Mouse (Mus musculus) frontal cortex, postnatal 36 days (tissue): Measurements from ENCODE around the gene Tmem229b.
"Not testable (repeated sequence)": the region's sequence is repeated elsewhere in the genome, so short reads cannot be mapped to it uniquely, and the experiment has no call there.

Experiments used
- DNase-seq, 2 experiments: peaks; one replicate each; pipeline ENCODE4 v3.0.0; 2022; ENCODE audit warnings: low spot score in 2 of 2

Tmem229b gene

GRCm38 (mm10) chr12:79007126-79007753 lies at the start of gene Tmem229b:
Gene Tmem229b, minus strand, starts transcription at chr12:79007627.
- DNase-seq: peak; percentile 65 to 72

DNA sequence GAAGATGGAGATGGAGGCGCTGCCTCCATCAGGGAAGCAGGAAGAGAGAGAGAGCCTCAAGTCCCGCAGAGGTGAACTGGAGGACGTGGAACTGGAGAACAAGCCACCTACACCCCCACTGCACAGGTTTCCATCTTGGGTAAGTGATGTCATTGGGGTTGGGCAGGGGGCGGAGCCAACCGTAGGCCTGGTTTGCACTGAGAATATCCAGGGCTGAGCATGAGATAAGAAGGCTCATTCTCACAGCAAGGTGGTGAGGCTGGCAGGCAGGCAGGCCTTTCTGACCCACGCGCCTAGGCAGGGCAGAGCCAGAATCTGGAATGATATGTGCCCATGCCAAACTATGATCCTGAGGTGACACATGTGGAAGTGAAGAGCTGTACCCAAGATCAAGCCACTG lies 47.8 kb upstream of the Tmem229b start:
- DNase-seq: no peak

- DNase-seq: no peak
Observed at GRCm38 (mm10) chr12:79052073-79052472, 44.6 kb upstream of the Tmem229b start.

DNA sequence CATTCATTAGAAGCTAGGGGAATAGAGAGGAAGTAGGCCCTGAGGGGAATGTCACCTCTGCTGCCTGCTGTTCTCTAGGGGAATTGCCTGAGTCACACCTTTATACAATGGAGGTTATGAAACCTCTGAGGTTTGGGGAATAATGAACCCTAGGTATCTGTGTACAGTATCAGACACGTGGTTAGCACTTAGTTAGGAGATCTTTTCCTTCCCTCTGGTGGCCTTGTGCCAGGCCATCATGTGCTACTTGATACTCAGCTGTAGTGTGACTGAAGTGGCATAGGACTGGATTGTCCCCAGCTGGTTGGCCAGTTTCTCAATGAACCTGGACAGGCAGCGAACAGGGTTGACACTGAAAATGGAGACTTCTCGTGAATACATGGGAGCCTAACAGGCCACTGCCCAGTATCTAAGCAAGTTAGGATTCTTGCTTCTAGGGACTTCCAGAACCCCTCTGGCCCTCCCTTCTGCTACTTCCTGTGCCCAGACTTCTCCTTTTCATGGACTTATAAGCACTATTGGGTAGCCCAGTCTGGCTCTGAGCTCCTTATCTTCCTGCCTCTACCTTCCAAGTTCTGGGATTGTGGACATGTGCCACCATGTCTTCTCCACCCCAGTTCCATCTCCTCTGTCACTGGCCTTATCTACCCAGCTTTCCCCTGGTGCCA lies 43.3 kb upstream of the Tmem229b start:
- DNase-seq: no peak

GRCm38 (mm10) chr12:79049807-79050206 lies 42.4 kb upstream of the Tmem229b start:
- DNase-seq: no peak

DNA sequence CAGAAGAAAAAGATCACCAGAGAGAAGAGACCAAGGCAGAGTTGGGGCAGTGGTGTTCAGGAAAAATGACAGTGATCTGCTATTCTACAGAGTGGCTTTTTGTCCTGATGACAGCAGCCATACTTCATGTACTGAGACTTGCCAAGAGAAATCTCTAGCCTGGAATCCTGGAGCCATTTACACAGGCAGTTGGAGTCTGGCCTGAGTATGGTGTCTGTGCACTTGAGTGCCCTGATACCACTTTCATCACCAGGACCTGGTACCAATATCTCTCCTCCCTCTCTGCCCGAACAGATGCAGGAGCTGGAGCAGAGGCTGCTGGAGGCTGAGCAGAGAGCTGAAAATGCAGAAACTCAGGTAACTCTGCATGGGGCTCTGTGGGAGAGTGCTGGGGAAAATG lies 41.5 kb upstream of the Tmem229b start:
- DNase-seq: no peak

DNA sequence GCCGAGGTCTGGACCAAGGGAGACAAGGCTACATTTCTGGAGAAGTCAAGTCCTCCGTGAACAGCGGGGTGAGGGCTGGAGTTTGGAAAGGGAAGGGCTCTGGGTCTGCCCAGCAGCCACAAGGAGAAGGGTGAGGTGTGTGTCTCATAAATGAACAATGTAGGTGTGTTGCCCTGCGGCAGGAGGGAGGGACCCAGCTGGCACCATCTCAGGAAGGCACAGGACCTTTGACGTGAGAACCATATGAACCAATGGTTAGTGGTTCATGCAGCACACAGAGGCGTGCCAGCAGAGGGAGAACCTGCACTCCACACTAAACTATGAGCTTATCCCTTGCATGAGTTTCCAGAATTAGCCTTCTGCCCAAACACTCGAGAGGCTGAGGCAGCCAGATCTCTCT lies 39.8 kb upstream of the Tmem229b start:
- no peak for DNase-seq

DNA sequence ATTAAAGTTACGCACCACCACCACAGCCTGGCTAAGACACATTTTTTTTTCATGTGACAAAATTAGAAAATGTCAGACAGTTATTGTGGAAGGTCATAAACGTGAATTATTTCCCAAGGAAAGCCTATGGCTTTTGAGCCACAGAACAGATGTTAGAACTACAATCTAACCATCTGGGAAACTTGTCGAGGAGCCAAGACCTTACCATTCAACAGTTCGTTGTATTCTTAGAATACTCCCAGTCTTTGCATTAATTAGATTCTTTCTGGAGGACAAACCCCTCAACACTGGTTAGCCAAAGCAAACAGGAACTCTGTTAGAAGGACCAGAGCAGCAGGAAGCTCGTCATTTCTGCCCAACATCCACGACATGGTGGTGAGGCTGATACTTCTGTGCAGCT lies 38.7 kb upstream of the Tmem229b start:
- DNase-seq: peak in 1 of 2 experiments; percentile 38

GRCm38 (mm10) chr12:79044668-79045067 lies 37.2 kb upstream of the Tmem229b start:
- DNase-seq: peak in 1 of 2 experiments; percentile 29

DNA sequence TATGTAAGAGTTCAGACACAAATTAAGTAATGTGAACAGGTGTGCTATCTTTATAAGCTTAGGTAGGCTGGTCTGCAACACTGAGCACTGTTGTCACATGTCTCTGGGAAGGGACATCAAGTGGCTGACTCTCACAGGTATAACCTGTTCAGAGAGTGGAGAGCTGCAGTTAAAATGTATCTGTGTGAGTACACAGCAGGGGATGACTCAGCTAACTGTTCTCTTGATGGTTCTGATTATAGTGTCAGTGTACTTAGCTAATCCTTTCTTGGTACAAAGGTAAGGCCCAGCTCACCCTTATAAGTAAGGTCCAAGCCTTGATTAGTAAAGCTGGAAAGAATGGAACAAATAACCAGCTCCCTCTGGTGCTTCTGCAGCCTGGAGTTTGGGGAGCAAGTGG lies 34.0 kb upstream of the Tmem229b start:
- no peak for DNase-seq

DNA sequence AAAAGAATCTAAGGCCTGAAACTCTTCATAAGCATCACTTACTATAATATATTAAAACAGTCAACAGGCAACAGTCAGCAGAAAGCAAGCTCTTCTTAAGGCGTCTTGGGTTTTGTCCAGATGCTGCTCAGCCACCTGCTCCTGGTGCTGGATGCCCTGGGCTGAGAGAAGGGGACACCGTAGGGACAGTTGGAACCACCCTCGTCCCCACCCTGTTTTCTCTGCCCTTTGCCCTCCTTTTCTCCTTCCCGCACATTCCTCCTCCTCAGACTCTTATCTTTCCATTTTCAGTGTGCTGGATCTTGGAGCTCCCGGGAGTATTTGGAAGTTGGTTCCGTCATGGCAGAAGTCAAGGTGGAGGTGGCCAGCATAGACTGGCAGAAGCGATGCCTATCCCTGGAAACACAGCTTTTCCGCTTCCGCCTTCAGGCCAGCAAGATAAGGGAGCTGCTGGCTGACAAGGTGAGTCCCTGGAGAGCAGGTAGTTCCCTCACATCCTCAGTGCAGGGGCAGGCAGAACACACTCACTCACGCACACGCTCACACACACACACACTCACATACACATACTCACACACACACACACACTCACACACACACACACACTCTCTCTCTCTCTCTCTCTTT lies 32.9 kb upstream of the Tmem229b start:
- DNase-seq: no peak

DNA sequence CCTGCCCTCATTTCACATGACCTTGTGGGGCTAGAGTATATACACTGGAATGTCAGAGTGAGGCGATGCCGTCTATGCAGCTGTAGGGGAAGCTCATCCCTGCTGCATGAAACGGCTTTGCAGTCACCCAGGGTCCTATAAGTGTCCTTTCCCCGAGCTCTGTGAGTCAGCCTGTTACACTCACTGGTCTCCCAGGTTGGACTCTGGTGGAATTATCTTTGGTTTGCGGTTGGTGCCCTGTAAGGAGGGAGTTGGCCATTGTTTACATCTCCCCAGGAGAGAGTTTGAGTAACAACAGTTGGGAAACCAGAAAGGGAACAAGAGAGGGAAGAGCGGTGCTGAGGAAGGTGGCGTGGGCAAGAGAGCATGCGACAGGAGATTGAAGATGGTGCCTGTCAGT lies 32.3 kb upstream of the Tmem229b start:
- DNase-seq: no peak

- no peak for DNase-seq
Observed at GRCm38 (mm10) chr12:79035349-79035748, 27.9 kb upstream of the Tmem229b start.

DNA sequence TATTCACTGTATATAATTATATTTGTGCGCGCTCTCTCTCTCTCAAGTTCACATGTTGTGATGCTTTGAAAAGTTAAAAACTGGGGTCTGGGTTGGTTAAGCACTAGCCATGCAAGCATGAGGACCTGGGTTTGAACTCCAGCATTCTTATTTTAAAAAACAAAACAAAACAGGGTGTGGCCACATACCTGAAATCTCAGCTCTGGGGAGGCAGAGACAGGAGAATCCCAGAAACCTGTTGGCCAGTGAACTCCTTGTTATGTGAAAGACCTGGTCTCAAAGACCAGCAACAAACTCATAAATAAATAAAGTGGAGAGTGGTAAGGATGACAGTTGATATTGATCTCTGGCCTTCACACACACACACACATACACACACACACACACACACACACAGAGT lies 26.9 kb upstream of the Tmem229b start:
- DNase-seq: no peak

- DNase-seq: peak; percentile 26 to 32
Observed at GRCm38 (mm10) chr12:79028911-79029861, 21.8 kb upstream of the Tmem229b start, which contains the start of gene Plekhh1. Gene Plekhh1, plus strand, starts transcription at chr12:79029163.

GRCm38 (mm10) chr12:79027526-79027925 lies 20.1 kb upstream of the Tmem229b start:
- not testable (repeated sequence) for DNase-seq

- peak; percentile 58 to 71 for DNase-seq
Observed at GRCm38 (mm10) chr12:79022882-79023281, 15.5 kb upstream of the Tmem229b start.

DNA sequence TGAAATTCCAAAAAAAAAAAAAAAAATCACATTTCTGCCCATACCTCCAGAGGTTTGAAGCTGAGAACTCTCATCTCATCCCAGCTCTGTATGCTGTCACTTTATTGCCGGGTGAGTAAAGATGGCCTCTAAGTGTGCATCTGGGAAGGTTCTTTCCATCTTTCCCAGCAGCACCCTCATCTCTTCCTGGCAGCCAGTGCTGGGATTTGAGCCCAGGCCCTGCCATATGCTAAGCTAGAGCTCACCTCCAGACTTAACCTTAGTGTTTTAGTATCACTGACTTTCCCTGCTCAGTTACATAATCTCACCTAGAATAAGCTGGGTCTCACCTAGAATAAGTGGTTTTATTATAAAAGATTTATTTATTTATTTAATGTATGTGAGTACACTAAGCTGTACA lies 14.5 kb upstream of the Tmem229b start:
- no peak for DNase-seq

DNA sequence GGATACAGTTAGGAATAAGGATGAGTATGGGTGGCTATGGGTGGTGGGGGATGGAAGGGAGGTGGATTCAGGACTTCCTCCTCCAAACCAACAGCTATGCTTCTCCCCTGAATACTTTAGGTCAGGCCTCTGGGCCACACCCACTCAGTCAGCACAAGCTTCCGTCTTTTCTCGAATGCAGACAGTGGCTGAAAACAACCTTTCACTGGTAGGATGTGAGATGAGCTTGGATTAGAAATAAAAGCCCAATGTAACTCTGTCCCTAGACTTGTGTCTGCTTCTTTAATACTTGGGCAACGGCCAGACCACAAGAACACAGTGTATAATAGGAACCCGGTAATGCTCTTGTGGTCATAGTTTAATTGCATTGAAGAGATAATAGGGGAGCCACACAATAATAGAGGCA lies 10.6 kb upstream of the Tmem229b start:
- DNase-seq: no peak

DNA sequence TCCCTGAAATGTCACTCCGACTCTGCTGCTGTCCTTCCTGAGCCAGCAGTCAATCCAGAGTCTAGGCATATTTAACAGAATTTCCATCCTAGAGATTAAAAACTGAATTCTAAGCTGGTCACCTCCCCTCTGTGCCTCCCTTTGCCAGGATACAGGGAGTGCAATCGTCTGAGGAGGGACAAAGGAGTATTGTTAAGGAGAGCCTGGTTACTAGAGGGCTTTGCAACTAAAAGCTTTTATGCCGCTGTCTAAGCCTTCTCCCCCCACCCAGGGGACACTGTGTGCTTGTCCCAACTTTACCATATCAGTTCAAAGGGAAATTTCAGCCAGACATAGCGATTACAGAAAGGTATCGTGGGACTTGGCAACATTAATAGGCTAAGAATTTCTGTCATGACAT lies 8.7 kb upstream of the Tmem229b start:
- no peak for DNase-seq

DNA sequence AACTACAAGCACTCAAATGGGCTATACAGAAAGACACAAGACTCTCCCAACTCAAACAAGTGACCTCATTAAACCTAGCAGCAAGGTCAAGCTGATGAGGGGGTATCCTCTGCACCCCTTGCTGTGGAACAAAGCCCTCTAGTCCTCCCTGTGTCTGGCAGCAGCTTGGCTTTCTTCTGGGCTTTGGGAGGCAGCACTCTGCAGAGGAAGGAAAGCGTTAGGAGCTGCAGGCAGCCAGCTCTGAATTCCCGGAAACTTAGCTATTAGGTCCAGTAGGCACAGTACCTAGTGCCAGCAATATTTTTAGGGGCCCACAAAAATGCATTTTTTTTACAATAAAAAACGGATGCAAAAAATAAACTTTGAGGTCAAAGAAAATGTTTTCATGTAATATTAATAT lies 3.1 kb upstream of the Tmem229b start:
- DNase-seq: no peak
